Mouse (Mus musculus): ENCODE measurements around the gene Cry1. TPM values are rescaled to one million over a fixed set of nuclear protein-coding genes. Genes with fewer than 3 reads are reported as not detected.
A peak's percentile ranks its signal among the peaks of the same experiment; 100 is the strongest.

The Cry1 gene
- total RNA-seq (2015), result 19.3 and 23.8 TPM in 2 replicates
- total RNA-seq (2017), result 21.5 and 26.7 TPM in 2 replicates

DNA sequence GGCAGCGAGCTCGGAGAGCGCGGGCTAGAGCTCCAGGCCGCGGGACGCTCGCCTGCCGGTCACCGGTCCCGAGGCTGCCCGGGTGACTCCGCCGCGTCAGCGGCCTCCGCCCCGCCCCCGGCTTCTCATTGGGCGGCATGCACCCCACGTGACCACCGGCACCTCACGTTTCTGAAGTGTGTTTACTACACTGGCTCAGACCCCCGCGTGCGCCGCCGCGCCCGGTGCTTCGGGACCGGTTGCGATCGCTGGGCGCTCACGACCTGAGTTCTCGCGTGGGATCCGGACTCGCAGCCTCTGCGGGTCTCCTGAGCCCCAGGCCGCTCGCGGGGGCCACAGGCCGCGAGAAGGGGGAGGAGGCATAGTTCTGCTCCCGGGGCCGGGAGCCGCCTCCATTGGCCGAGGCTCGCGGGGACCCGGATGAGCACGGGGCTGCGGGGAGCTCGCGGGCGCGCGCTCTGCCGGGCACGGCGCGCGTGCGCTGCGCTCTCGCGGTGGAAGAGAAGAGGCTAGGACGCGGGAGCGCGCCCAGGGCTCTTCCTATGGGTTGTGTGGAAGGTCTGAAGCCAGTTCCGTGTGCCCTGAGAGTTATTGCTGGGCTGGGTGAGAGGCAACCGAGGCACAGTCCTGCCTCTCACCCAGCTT, at the start of gene Cry1:
Cry1 (minus strand) TSS at position 101 of the 645 bp plus-strand sequence.
- ATAC-seq (replicated peaks; ENCODE audit: poor library complexity), result peak; percentile 71

DNA sequence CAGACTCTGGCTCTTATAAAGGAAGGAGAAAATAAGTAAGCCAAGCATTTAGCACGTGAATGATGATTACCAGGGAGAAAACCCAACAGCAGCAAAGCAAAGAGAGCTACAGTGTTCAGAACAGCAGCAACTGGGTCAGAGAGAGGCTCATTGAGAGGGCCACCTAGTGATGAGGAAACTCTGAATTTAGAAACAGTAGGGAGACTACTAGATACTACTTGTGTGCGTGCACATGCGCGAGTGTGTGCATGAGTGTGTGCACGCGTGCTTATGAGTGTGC, 36.8 kb upstream of the Cry1 start:
- ATAC-seq (replicated peaks; ENCODE audit: poor library complexity), result no peak

DNA sequence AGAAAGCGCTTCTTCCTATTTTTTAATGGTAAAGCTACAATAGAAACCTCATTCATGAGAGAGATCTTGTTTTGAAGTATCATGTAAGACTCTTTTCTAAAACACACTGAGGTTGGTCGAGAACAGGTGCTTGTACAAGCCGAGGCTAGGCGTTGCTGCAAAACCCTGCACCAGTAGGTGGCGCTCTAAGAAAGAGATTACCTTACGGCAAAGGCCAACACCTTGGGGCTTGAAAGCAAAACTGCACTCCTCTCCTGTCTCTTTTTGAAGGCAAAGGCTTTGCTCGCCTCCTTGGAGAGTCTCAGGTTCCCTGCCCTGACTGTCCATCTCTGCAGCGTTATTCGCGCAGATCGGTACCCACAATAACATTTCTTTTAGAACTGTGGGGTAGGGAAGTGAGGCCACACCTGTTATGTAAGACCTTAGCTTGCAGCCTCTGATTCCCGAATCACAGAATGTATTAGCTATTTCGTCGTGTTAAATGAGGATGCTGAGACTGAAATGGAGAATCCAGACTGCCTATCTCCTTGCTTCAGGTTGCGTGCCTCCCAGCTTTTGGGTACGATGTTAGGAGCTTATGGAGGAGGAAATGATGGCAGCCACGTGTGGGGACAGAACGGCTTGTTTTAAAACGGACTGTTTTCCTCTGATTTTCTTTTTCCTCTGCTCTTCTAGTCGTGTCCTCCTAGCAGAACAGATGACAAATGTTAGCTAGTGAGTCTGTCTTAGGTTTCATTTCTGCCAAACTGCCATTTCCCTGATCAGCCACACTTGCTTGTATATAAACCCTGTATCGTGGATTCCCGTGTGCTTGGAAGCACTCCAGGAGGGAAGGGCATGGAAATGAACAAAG, 36.3 kb upstream of the Cry1 start:
- peak; percentile 92 for ATAC-seq (replicated peaks; ENCODE audit: poor library complexity)

DNA sequence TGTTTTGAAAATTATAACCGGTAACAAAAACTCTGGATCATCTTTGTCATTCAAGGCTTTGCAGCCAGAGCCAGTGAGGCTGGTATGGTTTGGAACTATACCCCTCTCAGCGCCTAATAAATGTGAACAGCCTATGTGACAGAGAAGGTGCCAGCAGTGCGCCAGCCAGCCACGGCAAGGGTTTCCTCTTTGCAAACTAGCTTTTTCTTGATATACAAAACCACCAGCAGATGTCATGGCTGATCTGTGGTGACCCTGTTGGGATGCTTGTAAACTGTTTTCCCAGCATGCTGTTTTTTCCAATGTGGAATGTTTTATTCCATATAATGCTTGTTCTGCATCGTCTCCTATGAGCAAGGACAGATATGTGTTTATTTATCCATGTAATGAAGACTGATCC, 30.0 kb upstream of the Cry1 start:
- no peak for ATAC-seq (replicated peaks; ENCODE audit: poor library complexity)

DNA sequence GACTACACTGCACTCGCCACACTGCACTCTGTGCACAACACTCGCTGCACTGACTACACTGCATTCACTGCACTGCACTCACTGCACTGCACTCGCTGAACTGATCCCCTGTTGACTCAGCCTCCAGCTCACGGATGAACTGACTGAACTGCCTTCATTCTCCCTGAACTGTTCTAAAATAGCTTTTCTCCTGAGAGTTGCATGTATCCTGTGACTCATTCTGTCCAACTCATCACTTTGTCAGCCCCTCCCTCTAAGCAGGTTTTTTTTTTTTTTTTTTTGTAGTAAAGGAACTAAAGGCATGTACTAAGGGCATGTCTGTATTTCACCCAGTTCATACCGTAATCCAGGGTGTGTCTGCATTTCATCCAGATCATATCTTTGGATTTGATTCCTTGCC, 26.8 kb upstream of the Cry1 start:
- ATAC-seq (replicated peaks; ENCODE audit: poor library complexity), result no peak

DNA sequence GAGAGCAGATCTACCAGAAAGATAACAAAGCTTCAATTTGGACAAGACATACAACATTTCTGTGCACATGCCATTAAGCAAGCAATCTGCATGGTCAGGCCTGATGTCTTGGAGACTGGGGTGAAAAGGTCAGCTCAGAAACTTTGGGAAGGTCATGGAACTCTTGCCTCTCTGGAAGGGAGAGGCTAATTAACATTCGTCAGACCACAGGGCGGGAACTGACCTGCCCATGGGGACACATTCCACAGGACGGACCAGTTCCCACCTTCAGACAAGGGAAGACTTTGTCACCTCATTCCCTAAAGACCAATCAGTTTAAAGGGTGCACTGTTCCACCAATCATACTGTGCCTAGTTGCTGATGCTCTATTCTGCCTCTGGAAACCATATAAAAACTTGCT, 25.3 kb upstream of the Cry1 start:
- no peak for ATAC-seq (replicated peaks; ENCODE audit: poor library complexity)

DNA sequence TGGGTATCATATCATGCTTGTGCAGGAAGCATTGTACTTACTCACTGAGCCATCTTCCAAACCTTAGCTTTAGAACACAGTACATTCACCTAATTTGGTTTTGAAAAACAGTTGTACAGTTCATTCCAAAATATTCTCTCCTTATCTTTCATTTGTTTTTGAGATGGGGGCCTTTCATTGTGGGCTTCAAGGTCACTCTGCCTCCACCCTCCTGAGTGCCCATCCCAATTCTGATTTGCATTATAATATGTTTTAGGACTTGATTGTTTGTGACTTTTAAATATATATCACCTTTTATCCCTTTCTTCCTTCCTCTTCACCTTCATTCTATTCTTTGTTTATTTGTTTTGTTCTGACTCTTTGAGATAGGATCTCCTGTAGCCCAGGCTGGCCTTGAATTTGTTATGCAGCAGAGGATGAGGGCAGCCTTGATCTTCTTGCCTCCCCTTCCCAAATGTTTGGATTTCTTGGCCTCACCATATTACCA, 24.3 kb upstream of the Cry1 start:
- no peak for ATAC-seq (replicated peaks; ENCODE audit: poor library complexity)

DNA sequence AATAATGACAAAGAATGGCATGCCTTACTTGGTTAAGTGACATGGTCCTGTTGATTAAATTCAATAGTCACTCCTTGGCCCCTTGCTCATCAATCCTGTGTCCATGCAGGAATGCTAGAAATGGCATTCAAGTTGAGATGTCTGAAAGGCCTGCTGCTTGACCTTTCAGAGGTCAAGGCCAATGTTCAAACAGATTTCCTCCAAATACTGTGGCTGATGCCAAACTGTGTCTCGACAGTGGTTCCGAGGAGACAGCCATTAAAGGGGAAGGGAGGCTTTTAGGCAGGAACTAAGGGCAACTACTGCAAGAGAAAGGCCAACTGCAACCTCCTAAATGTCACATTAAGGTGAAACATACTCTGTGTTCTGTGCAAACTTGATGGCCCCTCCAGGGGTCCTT, 20.5 kb upstream of the Cry1 start:
- ATAC-seq (replicated peaks; ENCODE audit: poor library complexity), result no peak

DNA sequence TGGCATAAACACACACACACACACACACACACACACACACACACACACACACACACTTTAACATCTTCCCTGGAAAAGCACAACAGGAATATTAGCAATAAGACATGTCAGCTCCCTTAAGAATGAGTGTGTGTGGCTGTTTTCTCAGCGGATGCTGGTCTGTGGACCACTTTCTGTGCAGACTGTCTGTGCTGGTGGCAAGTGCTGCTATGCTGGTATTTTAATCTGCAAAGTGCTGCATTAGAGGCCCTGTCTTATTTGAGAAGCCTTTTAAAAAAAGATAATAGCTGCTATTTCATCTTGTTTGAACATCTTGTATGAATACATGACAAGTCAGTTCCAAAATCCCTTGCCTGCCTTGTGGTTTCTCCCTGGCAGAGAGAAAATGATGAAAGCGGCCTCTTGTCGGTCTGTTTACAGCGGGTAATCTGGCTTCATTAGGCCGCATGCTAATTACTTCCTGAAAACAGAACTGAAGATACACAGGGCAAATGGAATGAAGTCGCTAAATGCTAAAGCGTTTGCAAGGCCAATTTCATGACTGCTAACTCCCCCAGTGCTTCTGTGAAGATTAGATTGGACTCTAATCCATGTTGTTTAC, 19.5 kb upstream of the Cry1 start:
- ATAC-seq (replicated peaks; ENCODE audit: poor library complexity), result no peak

DNA sequence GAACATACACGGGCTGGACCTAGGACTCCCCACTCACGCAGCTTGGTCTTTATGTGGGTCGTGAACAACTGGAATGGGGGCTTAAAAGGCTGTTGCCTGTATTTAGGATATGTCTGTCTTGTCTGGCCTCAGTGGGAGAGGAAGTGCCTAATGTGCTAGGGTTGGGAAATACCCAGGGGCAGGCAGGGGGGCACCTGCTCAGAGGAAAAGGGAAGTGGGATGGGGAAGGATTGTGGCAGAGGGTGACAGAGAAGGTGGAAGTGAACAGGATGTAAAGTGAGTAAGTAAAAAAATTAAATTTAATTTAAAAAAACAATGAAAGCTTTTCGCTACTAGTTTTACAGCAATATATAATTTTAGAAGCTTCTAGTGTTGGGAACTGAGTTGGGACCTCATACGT, 9.7 kb upstream of the Cry1 start:
- ATAC-seq (replicated peaks; ENCODE audit: poor library complexity), result peak; percentile 98

DNA sequence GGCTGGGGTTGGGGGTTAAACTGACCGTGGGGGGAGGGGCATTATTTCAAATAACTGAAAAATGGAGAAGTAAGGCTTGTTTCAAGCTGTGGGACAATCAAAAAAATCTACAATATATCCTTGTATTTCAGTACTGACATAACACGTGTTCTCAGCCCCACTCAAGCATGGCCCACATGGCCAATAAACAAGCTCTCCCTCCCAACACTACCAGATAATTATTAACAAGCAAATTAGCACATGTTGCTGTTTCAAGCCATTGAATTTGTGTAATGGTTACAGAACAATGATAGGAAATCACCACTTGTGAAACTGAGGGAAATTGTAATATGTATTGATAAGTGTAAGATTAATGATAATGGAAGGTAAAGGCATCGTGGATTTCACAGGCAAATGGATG, 8.5 kb upstream of the Cry1 start:
- ATAC-seq (replicated peaks; ENCODE audit: poor library complexity), result no peak

DNA sequence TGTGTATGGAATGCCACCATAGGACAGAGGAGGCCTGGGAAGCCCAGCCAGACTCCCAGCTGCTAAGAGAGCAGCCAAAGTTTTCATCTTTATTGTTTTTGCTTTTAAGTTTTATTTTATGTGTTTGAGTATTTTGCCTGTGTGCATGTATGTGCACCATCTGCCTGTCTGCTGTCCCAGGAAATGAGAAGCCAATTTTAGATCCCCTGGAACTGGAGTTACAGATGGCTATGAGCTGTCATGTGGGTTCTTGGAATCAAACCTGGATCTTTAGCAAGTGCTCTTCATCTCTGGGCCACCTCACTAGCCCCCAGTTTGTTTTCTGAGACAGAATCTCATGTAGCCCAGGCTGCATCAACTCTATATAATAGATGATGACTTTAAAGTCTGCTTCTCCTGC, 5.8 kb upstream of the Cry1 start:
- ATAC-seq (replicated peaks; ENCODE audit: poor library complexity), result no peak

DNA sequence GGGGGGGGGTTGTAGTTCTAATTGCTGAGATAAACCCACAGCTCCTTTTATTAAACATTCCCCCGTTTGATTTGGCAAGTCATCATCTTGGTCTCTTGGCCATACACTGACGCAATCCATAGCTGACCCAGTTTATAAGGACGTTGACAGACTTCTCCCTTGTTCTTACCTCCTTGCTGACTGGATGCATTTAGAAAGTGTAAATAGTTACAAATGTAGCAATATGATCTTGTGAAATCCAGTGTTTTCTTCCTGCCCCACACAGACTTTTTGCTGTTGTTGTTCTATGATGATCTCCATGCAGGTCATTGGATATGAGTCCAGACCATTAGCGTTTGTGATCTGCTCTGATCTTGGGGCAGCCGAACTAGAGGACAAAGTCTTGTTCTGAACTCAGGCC, 5.1 kb upstream of the Cry1 start:
- ATAC-seq (replicated peaks; ENCODE audit: poor library complexity), result no peak

DNA sequence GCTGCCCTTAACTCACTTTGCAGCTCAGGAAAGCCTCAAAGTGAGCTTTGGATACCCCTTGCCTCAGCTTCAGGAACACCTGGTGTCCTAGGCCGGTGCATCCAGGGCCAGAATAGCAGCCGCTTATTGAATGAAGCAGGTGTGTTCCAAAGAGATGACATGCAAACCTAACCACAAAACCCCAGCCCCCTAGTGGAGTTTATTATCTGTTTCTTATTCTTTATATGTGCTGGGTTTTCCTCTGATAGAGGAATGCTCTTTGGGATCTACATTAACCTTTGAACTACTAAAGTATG, 1.6 kb upstream of the Cry1 start:
- ATAC-seq (replicated peaks; ENCODE audit: poor library complexity), result no peak

DNA sequence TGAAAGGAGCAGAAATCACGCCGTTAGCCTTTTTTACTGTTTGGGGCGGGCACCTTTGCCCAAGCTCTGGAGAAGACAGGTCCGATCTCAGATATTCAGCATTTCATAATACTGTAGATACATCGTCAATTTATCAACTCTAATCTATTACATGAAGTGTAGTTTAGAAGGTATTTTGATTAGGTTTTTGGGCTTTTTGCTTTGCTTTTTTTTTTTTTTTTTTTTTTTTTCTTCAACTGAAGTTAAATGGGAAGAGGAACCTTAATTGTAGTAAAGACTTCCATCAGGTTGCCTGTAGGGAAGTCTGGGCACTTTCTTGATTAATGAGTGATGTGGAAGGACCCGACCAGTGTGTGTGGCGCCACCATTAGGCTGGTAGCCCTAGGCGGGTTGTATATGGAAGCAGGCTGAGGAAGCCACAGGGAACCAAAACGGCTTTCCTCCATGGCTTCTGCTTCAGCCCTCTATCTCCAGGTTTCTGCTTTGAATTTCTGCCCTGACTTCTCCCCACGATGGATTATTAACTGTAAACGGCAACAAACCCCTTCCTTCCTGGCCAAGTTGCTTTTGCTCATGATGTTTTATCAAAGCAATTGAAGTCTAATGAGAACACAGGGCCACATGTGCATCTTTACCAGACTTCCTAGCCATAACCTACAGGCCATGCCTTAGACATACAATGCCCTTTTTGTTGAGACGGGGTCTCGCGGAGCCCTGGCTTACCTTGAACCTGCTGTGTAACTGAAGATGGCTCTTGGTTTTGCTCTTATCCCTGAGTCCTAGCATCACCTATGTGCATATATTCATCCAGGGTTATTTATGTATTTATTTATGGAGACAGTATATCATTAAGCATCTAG, 1.0 kb upstream of the Cry1 start:
- no peak; the same call in 1 of the 2 replicates for ATAC-seq (replicated peaks; ENCODE audit: poor library complexity)

DNA sequence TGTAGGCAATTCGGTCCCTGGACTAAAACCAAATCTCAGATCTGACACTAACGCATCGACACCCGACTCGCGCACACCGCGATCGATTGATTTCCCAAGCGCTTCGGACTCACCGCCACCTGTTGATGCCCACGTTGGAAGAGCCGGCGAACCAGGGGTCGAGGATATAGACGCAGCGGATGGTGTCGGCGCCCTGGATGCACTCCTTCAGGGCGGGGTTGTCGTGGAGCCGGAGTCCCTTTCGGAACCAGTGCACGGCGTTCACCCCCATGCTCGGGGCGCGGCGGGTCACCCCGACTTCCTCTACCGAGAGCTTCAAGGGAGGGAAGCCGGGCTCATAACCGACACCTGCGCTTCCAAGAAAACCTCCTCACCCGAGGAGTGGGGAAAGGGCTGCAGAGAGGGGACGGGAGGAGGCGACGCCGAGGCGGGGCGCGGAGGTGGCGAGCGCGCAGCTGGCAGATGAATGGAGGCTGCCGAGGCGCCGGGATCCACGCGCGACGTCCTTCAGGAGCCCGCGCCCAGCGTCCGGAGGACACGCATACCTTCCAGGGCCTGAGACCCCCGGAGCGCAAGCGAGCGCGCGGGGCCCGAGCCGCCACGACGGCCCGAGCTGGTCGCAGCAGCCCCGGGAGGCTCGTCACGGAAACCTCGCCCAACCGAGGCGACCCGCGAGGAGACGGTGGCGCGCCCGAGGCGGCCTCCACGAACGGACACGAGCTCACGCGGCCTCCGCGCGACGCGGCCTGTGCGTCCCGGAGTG, 482 bp downstream of the Cry1 start:
- no peak for ATAC-seq (replicated peaks; ENCODE audit: poor library complexity)

DNA sequence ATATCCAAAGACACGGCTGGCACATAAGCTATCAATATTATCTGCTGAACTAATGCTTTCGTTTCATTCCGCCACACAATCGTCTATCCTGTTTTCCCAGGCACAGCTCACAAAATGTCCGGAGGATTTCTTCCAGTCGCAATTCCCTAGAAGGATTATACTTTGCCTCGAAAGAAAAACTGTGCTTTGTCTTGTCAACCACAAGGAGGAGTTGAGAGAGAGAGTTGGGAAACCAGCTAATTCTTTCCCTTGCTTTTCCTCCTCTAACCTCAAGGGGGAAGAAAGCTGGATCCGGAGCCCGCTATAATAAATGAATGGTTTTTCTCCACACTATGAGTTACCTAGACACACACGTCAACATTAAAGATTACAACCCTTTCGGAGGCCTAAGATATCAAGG, 1.2 kb downstream of the Cry1 start:
- peak; percentile 60 for ATAC-seq (replicated peaks; ENCODE audit: poor library complexity)

DNA sequence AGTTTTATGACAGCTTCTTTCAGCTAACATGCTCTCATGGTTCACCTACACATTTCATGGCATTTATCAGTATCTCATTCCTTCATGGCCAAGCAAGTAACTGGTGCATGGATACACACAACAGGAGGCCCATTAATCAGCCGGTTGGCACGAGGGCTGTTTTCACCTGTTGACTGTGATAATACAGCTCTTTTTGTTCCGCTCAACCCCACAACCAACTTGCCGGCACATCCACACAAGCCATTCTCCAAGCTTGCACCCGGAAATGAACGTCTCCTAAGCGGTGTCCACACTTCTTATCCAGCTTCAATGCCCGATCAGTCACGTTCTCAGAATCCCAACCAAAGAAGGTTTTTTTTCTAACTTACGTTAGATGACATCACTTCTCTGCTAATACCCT, 2.1 kb downstream of the Cry1 start:
- no peak for ATAC-seq (replicated peaks; ENCODE audit: poor library complexity)

DNA sequence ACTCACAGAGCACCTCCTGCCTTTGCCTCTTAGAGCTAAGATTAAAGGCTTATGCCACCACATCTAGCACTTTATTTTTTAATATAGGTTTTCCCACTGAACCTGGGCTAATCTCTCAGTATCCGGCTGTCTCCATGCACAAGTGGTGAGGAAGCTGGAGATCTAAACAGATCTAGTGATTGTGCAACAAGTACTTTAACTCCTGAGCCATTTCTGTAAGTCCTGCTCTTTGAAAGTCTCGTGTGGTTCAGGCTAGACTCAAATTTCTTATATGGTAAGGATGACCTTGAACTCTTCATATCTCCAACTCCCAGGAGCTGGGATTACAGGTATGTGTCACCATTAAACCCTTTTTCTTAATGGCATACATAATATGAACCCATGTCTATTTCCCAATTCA, 8.2 kb downstream of the Cry1 start:
- no peak for ATAC-seq (replicated peaks; ENCODE audit: poor library complexity)

DNA sequence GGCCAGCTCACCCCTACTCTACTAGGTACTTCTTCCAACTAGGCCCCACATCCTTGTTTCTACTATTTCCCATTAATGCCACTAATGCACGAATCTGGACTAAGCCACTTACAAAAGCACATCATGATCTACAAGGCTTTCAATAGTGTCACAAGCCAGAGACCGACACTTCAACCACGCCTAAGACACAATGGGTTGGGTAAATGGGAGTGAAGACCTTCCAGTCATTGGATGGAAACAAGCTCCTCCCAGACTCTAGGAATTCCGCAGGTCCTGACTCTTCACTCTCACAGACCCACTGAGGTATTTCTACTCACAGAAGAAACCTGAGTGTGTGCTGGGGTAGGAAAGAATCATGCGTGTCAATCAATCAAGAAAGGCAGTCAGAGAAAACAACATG, 19.6 kb downstream of the Cry1 start:
- ATAC-seq (replicated peaks; ENCODE audit: poor library complexity), result no peak

DNA sequence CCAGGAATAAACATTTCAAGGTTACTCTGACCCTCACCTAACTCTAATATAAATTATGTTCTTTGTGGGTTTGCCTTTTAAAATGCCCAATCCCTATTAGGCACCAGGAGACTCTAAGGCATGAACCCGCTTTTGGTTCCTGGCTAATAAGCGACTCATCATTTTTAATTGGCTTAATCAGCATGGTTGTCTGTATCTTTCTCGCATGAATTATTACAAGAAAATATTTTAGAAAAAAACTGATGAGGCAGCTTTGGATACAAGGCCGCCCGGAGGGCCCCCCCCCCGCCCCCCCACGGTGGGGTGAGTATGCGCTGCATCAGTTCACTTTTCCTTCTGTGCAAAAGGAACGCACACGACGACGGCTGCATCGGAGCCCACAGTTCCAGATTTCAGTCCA, 20.1 kb downstream of the Cry1 start:
- no peak for ATAC-seq (replicated peaks; ENCODE audit: poor library complexity)
